In genomic region chr11:86738956-86739355, GRCm38 (mm10) we compare ENCODE assay signal across 15 mouse cellular contexts. TPM values are rescaled to one million over a fixed set of nuclear protein-coding genes. Genes with fewer than 3 reads are reported as not detected.
DNase-seq lines count a peak whose midpoint lies in the region; ATAC-seq and TF ChIP-seq lines count a peak whose summit lies in the region.
"Had no signal": no experiment of that assay in that cellular context is flagged by ENCODE, and none has a peak within 500 bp of the region (broad histone marks: within the 10 kb centered on the region; RNA-seq: fewer than 3 reads in every experiment).

No protein-coding gene starts in this region.

- no peak overlapping the region for H3K4me2 ChIP-seq in kidney, embryonic 16.5 days (replicated peaks; ENCODE audit: low read depth, low read length)
- no peak overlapping the region for H3K4me2 ChIP-seq in kidney, embryonic 15.5 days
- H3K4me2 ChIP-seq in CH12.LX (ENCODE audit: insufficient read depth, low read depth, poor library complexity, severe bottlenecking) = peak overlapping the region; percentile 76; the same call in 1 of the 2 replicates
- H3K4me2 ChIP-seq in intestine, embryonic 16.5 days (ENCODE audit: low read depth, low read length) = no peak overlapping the region
- H3K4me2 ChIP-seq: embryonic facial prominence, embryonic 13.5 days; neural tube, embryonic 15.5 days had no signal

- 0 out of 2 replicates have a peak overlapping the region, but pooled peaks have one; percentile 13 for H3K27ac ChIP-seq in kidney, embryonic 16.5 days (ENCODE audit: low read length)
- no peak overlapping the region for H3K27ac ChIP-seq in kidney, embryonic 15.5 days
- H3K27ac ChIP-seq in CH12.LX (ENCODE audit: insufficient read depth, low read depth) = peak overlapping the region; percentile 94
- no peak overlapping the region for H3K27ac ChIP-seq in intestine, embryonic 16.5 days (ENCODE audit: low read length)
- H3K27ac ChIP-seq: embryonic facial prominence, embryonic 13.5 days; forebrain, embryonic 10.5 days; hindbrain, postnatal 0 days; kidney, postnatal 0 days; neural tube, embryonic 15.5 days had no signal

- TF ChIP-seq EP300 in CH12.LX (IDR thresholded peaks at IDR 0.05; ENCODE audit: low read length) = peak; percentile 99

- no peak overlapping the region for H3K4me3 ChIP-seq in kidney, embryonic 16.5 days (ENCODE audit: low read length)
- no peak overlapping the region for H3K4me3 ChIP-seq in kidney, embryonic 15.5 days (replicated peaks)
- H3K4me3 ChIP-seq in CH12.LX (replicated peaks in 1 of 3; ENCODE audit: low read depth in 2 of 3, low read length in 2 of 3, poor library complexity in 1 of 3) = no peak overlapping the region
- H3K4me3 ChIP-seq in intestine, embryonic 16.5 days (ENCODE audit: low read length) = no peak overlapping the region
- H3K4me3 ChIP-seq: embryonic facial prominence, embryonic 13.5 days; forebrain, embryonic 10.5 days; neural tube, embryonic 15.5 days had no signal

- H3K9me3 ChIP-seq in kidney, embryonic 16.5 days (ENCODE audit: low read length) = no peaks in the 10 kb centered on the region
- H3K9me3 ChIP-seq in kidney, embryonic 15.5 days (replicated peaks) = no peaks in the 10 kb centered on the region
- H3K9me3 ChIP-seq in CH12.LX (replicated peaks; ENCODE audit: low read length) = no peaks in the 10 kb centered on the region
- H3K9me3 ChIP-seq in intestine, embryonic 16.5 days (ENCODE audit: control insufficient read depth, low read length) = no peaks in the 10 kb centered on the region
- H3K9me3 ChIP-seq: embryonic facial prominence, embryonic 13.5 days; forebrain, embryonic 10.5 days; neural tube, embryonic 15.5 days had no signal

- H3K27me3 ChIP-seq in kidney, embryonic 16.5 days (ENCODE audit: insufficient read depth, low read length) = no peaks in the 10 kb centered on the region
- H3K27me3 ChIP-seq in kidney, embryonic 15.5 days = no peaks in the 10 kb centered on the region
- H3K27me3 ChIP-seq in CH12.LX (replicated peaks) = no peaks in the 10 kb centered on the region
- no peaks in the 10 kb centered on the region for H3K27me3 ChIP-seq in intestine, embryonic 16.5 days (replicated peaks; ENCODE audit: control insufficient read depth, insufficient read depth, low read length)
- H3K27me3 ChIP-seq: embryonic facial prominence, embryonic 13.5 days; neural tube, embryonic 15.5 days had no signal

- H3K79me2 ChIP-seq in CH12.LX (replicated peaks; ENCODE audit: control insufficient read depth, extremely low read depth, insufficient read depth, poor library complexity, severe bottlenecking) = peaks cover 84% of the 10 kb centered on the region

- DNase-seq in CH12.LX (ENCODE audit: extremely low read depth) = peak; percentile 86
- DNase-seq in thymus, adult 18-20 months = no peak
- DNase-seq in right cerebral cortex, postnatal 36 days (ENCODE audit: low spot score in 2 of 2) = no peak
- DNase-seq: adrenal gland, postnatal 14 days; cerebellum, adult 8-10 months had no signal

- H3K9ac ChIP-seq in kidney, embryonic 16.5 days (replicated peaks; ENCODE audit: low read length) = no peak overlapping the region
- H3K9ac ChIP-seq in kidney, embryonic 15.5 days = no peak overlapping the region
- H3K9ac ChIP-seq in CH12.LX (ENCODE audit: insufficient read depth, low read depth) = peak overlapping the region; percentile 83
- no peak overlapping the region for H3K9ac ChIP-seq in intestine, embryonic 16.5 days (ENCODE audit: low read depth, low read length)
- H3K9ac ChIP-seq: embryonic facial prominence, embryonic 13.5 days; neural tube, embryonic 15.5 days had no signal

- no peak for TF ChIP-seq CTCF in CH12.LX (conservative IDR thresholded peaks at IDR 0.05 in 1 of 2, IDR thresholded peaks at IDR 0.05 in 1 of 2; ENCODE audit: low read depth in 2 of 2, low read length in 2 of 2)

- dilution Hi-C loops in CH12.LX (cut with MboI; ENCODE audit: extremely low pct_ligation_motif_present, extremely low pct_unique_long_range_greater_than_20kb, low sequenced_read_pairs) = no loop called here

- no peak for TF ChIP-seq POLR2A in CH12.LX (IDR thresholded peaks at IDR 0.05; ENCODE audit: low read depth, low read length)

- H3K4me1 ChIP-seq in kidney, embryonic 16.5 days (ENCODE audit: insufficient read depth, low read length) = peaks cover 7% of the 10 kb centered on the region
- peaks cover 6% of the 10 kb centered on the region for H3K4me1 ChIP-seq in kidney, embryonic 15.5 days
- peaks cover 9 to 97% of the 10 kb centered on the region in 2 experiments for H3K4me1 ChIP-seq in CH12.LX (ENCODE audit: control insufficient read depth in 1 of 2, insufficient read depth in 2 of 2)
- peaks cover 12% of the 10 kb centered on the region for H3K4me1 ChIP-seq in intestine, embryonic 16.5 days (ENCODE audit: control insufficient read depth, insufficient read depth, low read length)
- H3K4me1 ChIP-seq: embryonic facial prominence, embryonic 13.5 days; forebrain, embryonic 10.5 days; neural tube, embryonic 15.5 days had no signal

- no peak for ATAC-seq in kidney, embryonic 16.5 days (ENCODE audit: low FRiP score, low TSS enrichment)
- ATAC-seq in kidney, embryonic 15.5 days (replicated peaks; ENCODE audit: low FRiP score) = no peak
- ATAC-seq in intestine, embryonic 16.5 days = peak; percentile 86
- peak; percentile 66; the same call in 1 of the 2 replicates for ATAC-seq in monocyte, adult 5-6 weeks (replicated peaks; ENCODE audit: insufficient number of reproducible peaks, low FRiP score, low TSS enrichment, poor library complexity, severe bottlenecking)
- ATAC-seq in CD4-positive, CD25-positive, alpha-beta regulatory T cell, adult 4 months = no peak
- ATAC-seq: hindbrain, postnatal 0 days had no signal

- 0 out of 2 replicates have a peak, but pooled peaks cover 4% of the 10 kb centered on the region for H3K36me3 ChIP-seq in kidney, embryonic 16.5 days (ENCODE audit: insufficient read depth, low read length)
- peaks cover 25% of the 10 kb centered on the region for H3K36me3 ChIP-seq in kidney, embryonic 15.5 days
- H3K36me3 ChIP-seq in CH12.LX (replicated peaks in 1 of 2; ENCODE audit: control insufficient read depth in 1 of 2, insufficient read depth in 1 of 2, low read length in 1 of 2) = peaks cover 8 to 33% of the 10 kb centered on the region in 2 experiments
- no peaks in the 10 kb centered on the region for H3K36me3 ChIP-seq in intestine, embryonic 16.5 days (ENCODE audit: control insufficient read depth, insufficient read depth, low read length)

- TF ChIP-seq RAD21 in CH12.LX (IDR thresholded peaks at IDR 0.05; ENCODE audit: low read depth, low read length) = no peak; the same call in 1 of the 2 replicates

- 72% methylated on average over 1 of the region's 1 CpGs for WGBS in kidney, embryonic 16.5 days
- 69% methylated on average over 1 of the region's 1 CpGs for WGBS in kidney, embryonic 15.5 days
- 68% methylated on average over 1 of the region's 1 CpGs for WGBS in intestine, embryonic 16.5 days

- in situ Hi-C loops in CH12.LX (cut with MboI; ENCODE audit: low pct_ligation_motif_present, low pct_unique_long_range_greater_than_20kb, low sequenced_read_pairs) = no loop called here

TF ChIP-seq in CH12.LX, 34 proteins besides CTCF, POLR2A, EP300 and RAD21 (continues in another document):
- TF ChIP-seq RCOR1 (conservative IDR thresholded peaks at IDR 0.05; ENCODE audit: low read depth, low read length) (peak; percentile 89; the same call in 1 of the 2 replicates), MAFK (IDR thresholded peaks at IDR 0.05; ENCODE audit: insufficient replicate concordance, low read length) (no peak), ZC3H11A (IDR thresholded peaks at IDR 0.05; ENCODE audit: low read depth, low read length) (no peak), USF1 (IDR thresholded peaks at IDR 0.05; ENCODE audit: low read depth, low read length) (no peak), POLR2AphosphoS2 (IDR thresholded peaks at IDR 0.05; ENCODE audit: low read depth, low read length) (no peak), NRF1 (IDR thresholded peaks at IDR 0.05; ENCODE audit: low read depth, low read length) (no peak), TBP (conservative IDR thresholded peaks at IDR 0.05; ENCODE audit: low read depth, low read length) (no peak; the same call in 1 of the 2 replicates), ZKSCAN1 (IDR thresholded peaks at IDR 0.05; ENCODE audit: borderline replicate concordance, low read depth, low read length) (no peak), MYC (IDR thresholded peaks at IDR 0.05; ENCODE audit: low read depth, low read length) (0 out of 2 replicates have a peak, but pooled peaks have one; percentile 63)

RNA-seq across cellular contexts. Expression of gene Cltc, which starts 18.4 kb away (rescaled TPM):
- polyA plus RNA-seq in kidney, embryonic 16.5 days (2015; fragmentation: Nextera tagmentation; extraction: Ambion mirVana) = 174 and 186 TPM in 2 replicates
- polyA plus RNA-seq in kidney, embryonic 15.5 days (2015; fragmentation: Nextera tagmentation; extraction: Ambion mirVana) = 148 and 157 TPM in 2 replicates
- total RNA-seq in CH12.LX (2012; rRNA removed) = 140 and 174 TPM in 2 replicates
- 284 and 303 TPM in 2 replicates for total RNA-seq in CH12.LX (2014; rRNA removed)
- polyA plus RNA-seq in CH12.LX (2012; ENCODE audit: insufficient read length, low read depth) = 219 and 256 TPM in 2 replicates
- polyA plus RNA-seq in intestine, embryonic 16.5 days (2015; fragmentation: Nextera tagmentation; extraction: Ambion mirVana) = 124 and 144 TPM in 2 replicates
- 160 to 175 TPM (median 162 TPM) in 3 replicates for total RNA-seq in monocyte, adult 5-6 weeks (2017)
- polyA plus RNA-seq in CD4-positive, CD25-positive, alpha-beta regulatory T cell, adult 4 months (2017; shearing (Covaris generic)) = 10 to 100 TPM; 80.2 to 87.2 TPM

RNA-seq across cellular contexts. Expression of gene Ptrh2, which starts 55.2 kb away (rescaled TPM):
- polyA plus RNA-seq in kidney, embryonic 16.5 days (2015; fragmentation: Nextera tagmentation; extraction: Ambion mirVana) = 33.1 and 35.6 TPM in 2 replicates
- polyA plus RNA-seq in kidney, embryonic 15.5 days (2015; fragmentation: Nextera tagmentation; extraction: Ambion mirVana) = 35.8 and 38.2 TPM in 2 replicates
- 29.8 and 39.4 TPM in 2 replicates for total RNA-seq in CH12.LX (2012; rRNA removed)
- 34.7 and 40.9 TPM in 2 replicates for total RNA-seq in CH12.LX (2014; rRNA removed)
- 48.2 and 54.5 TPM in 2 replicates for polyA plus RNA-seq in CH12.LX (2012; ENCODE audit: insufficient read length, low read depth)
- 27.0 and 28.2 TPM in 2 replicates for polyA plus RNA-seq in intestine, embryonic 16.5 days (2015; fragmentation: Nextera tagmentation; extraction: Ambion mirVana)
- 7.6 to 9.9 TPM (median 9.0 TPM) in 3 replicates for total RNA-seq in monocyte, adult 5-6 weeks (2017)
- polyA plus RNA-seq in CD4-positive, CD25-positive, alpha-beta regulatory T cell, adult 4 months (2017; shearing (Covaris generic)) = 10 to 100 TPM in 1 of 2 experiments, 1 to 10 TPM in 1; 9.8 to 10.7 TPM

RNA-seq across cellular contexts. Expression of gene Vmp1, which starts 55.3 kb away (rescaled TPM):
- 172 and 173 TPM in 2 replicates for polyA plus RNA-seq in kidney, embryonic 16.5 days (2015; fragmentation: Nextera tagmentation; extraction: Ambion mirVana)
- polyA plus RNA-seq in kidney, embryonic 15.5 days (2015; fragmentation: Nextera tagmentation; extraction: Ambion mirVana) = 139 and 144 TPM in 2 replicates
- total RNA-seq in CH12.LX (2012; rRNA removed) (80.9 and 86.9 TPM in 2 replicates), CH12.LX (2014; rRNA removed) (209 and 231 TPM in 2 replicates)
- polyA plus RNA-seq in CH12.LX (2012; ENCODE audit: insufficient read length, low read depth) = 166 and 167 TPM in 2 replicates
- 220 and 272 TPM in 2 replicates for polyA plus RNA-seq in intestine, embryonic 16.5 days (2015; fragmentation: Nextera tagmentation; extraction: Ambion mirVana)
- total RNA-seq in monocyte, adult 5-6 weeks (2017) = 123 to 188 TPM (median 140 TPM) in 3 replicates
- polyA plus RNA-seq in CD4-positive, CD25-positive, alpha-beta regulatory T cell, adult 4 months (2017; shearing (Covaris generic)) = 100 to 1,000 TPM; 405 to 430 TPM

Comparison
In these comparisons a context has a peak if more than half of its experiments do, and no peak if none do; other contexts are left out.
1. H3K27ac ChIP-seq: peak in kidney, embryonic 16.5 days (single experiment) and CH12.LX (single experiment); none in kidney, embryonic 15.5 days (single experiment) and intestine, embryonic 16.5 days (single experiment).
2. ATAC-seq: peak in intestine, embryonic 16.5 days (single experiment) and monocyte, adult 5-6 weeks (single experiment); none in kidney, embryonic 16.5 days (single experiment), kidney, embryonic 15.5 days (single experiment) and CD4-positive, CD25-positive, alpha-beta regulatory T cell, adult 4 months (single experiment).